Mouse (Mus musculus) limb, embryonic 11.5 days (tissue): ENCODE results near the gene Slc5a9. TPM values are rescaled to one million over a fixed set of nuclear protein-coding genes. Genes with fewer than 3 reads are reported as not detected.

Experiments
- polyA plus RNA-seq: library from polyadenylated mRNA; unstranded; fragments of >200 nt; fragmentation: Nextera tagmentation; extraction: Ambion mirVana; gene quantifications from 2 replicates; pipeline ENCODE4 v1.2.1, GENCODE M21; 2014

Slc5a9 gene
- polyA plus RNA-seq, 1 experiment from 2014 or later, result 0.08 TPM

Other genes with a start within 250 kb of the Slc5a9 start
- gene Spata6, start 182.9 kb downstream of the Slc5a9 start, polyA plus RNA-seq, result 31.8 and 33.4 TPM in 2 replicates
- not detected in 2 replicates for gene Skint8, start 16.5 kb upstream of the Slc5a9 start, polyA plus RNA-seq
- not detected in 2 replicates for gene Skint7, start 70.0 kb upstream of the Slc5a9 start, polyA plus RNA-seq
- not detected in 2 replicates for gene Skint1, start 103.4 kb upstream of the Slc5a9 start, polyA plus RNA-seq
- gene Skint4, start 169.1 kb upstream of the Slc5a9 start, polyA plus RNA-seq, result not detected in 2 replicates